Mouse (Mus musculus) forebrain, embryonic 16.5 days (tissue): ENCODE data around the gene Phxr2. TPM values are rescaled to one million over a fixed set of nuclear protein-coding genes. Genes with fewer than 3 reads are reported as not detected.
"Not testable (repeated sequence)": the region's sequence is repeated elsewhere in the genome, so short reads cannot be mapped to it uniquely, and the experiment has no call there.

ENCODE experiments used
- ATAC-seq: fragments of 200-750 bp; cut with Nextera tagmentation; 2 replicates; pipeline ENCODE4 v1.8.0; 2017; ENCODE audit warnings: mild to moderate bottlenecking, moderate library complexity
- H3K27ac ChIP-seq: fragments of 300-500 bp; sonication (generic); 2 replicates; pipeline ENCODE4 v1.5.1; 2014; ENCODE audit warnings: low read length, control low read depth
- H3K27me3 ChIP-seq: fragments of 300-500 bp; sonication (generic); replicated peaks from 2 replicates; pipeline ENCODE4 v1.6.1; 2014; ENCODE audit warnings: low read length; ENCODE audit not compliant: control insufficient read depth, insufficient read depth
- H3K36me3 ChIP-seq: fragments of 300-500 bp; sonication (generic); 2 replicates; pipeline ENCODE4 v1.6.1; 2014; ENCODE audit not compliant: control insufficient read depth, insufficient read depth
- H3K4me1 ChIP-seq: fragments of 300-500 bp; sonication (generic); replicated peaks from 2 replicates; pipeline ENCODE4 v1.6.1; 2014; ENCODE audit warnings: low read length; ENCODE audit not compliant: control insufficient read depth, insufficient read depth
- H3K4me2 ChIP-seq: fragments of 300-500 bp; sonication (generic); 2 replicates; pipeline ENCODE4 v1.6.1; 2014; ENCODE audit warnings: mild to moderate bottlenecking, low read length, control low read depth
- H3K4me3 ChIP-seq: fragments of 300-500 bp; sonication (generic); replicated peaks from 2 replicates; pipeline ENCODE4 v1.5.1; 2014; ENCODE audit warnings: mild to moderate bottlenecking, low read length, control low read depth
- H3K9ac ChIP-seq: fragments of 300-500 bp; sonication (generic); replicated peaks from 2 replicates; pipeline ENCODE4 v1.6.1; 2014; ENCODE audit warnings: low read depth, low read length, control low read depth
- H3K9me3 ChIP-seq: fragments of 300-500 bp; sonication (generic); 2 replicates; pipeline ENCODE4 v1.6.1; 2016; ENCODE audit warnings: low read length; ENCODE audit not compliant: control insufficient read depth
- WGBS: fragments of 180-500 bp; shearing (Covaris S2); extraction: QIAGEN DNeasy Blood & Tissue Kit; methylation state at CpG from one replicate; pipeline ENCODE4 v1.1.7; 2014; 5-methylcytosine and 5-hydroxymethylcytosine counted together
- polyA plus RNA-seq: library from polyadenylated mRNA; unstranded; fragments of >200 nt; fragmentation: Nextera tagmentation; extraction: Ambion mirVana; gene quantifications from 2 replicates; pipeline ENCODE4 v1.2.1, GENCODE M21; 2015

The Phxr2 gene
- polyA plus RNA-seq, 1 experiment from 2014 or later: 0.18 TPM

GRCm38 (mm10) chr10:99163002-99163401, 36.9 kb upstream of the Phxr2 start:
- WGBS: 69% methylated on average over 5 of the region's 5 CpGs
- no peak for ATAC-seq

GRCm38 (mm10) chr10:99161987-99162582, 36.0 kb upstream of the Phxr2 start:
- ATAC-seq: peak; percentile 45; the same call in 1 of the 2 replicates
- H3K9ac ChIP-seq: no peak overlapping the region
- H3K27me3 ChIP-seq: no peaks in the 10 kb centered on the region
- no peaks in the 10 kb centered on the region for H3K9me3 ChIP-seq
- H3K4me2 ChIP-seq: no peak overlapping the region
- no peak overlapping the region for H3K27ac ChIP-seq
- 34% methylated on average over 8 of the region's 8 CpGs for WGBS
- no peaks in the 10 kb centered on the region for H3K4me1 ChIP-seq
- H3K36me3 ChIP-seq: 0 out of 2 replicates have a peak, but pooled peaks cover 5% of the 10 kb centered on the region
- no peak overlapping the region for H3K4me3 ChIP-seq

More at GRCm38 (mm10) chr10:99163002-99163401, 36.9 kb upstream of the Phxr2 start:
- Histone ChIP-seq H3K4me2 (no peak overlapping the region), H3K36me3 (0 out of 2 replicates have a peak, but pooled peaks cover 5% of the 10 kb centered on the region), H3K27me3 (no peaks in the 10 kb centered on the region), H3K4me3 (no peak overlapping the region), H3K9ac (no peak overlapping the region), H3K27ac (no peak overlapping the region), H3K4me1 (no peaks in the 10 kb centered on the region), H3K9me3 (no peaks in the 10 kb centered on the region)

GRCm38 (mm10) chr10:99157697-99158096, 31.6 kb upstream of the Phxr2 start:
- H3K4me3 ChIP-seq, H3K4me1 ChIP-seq, H3K9me3 ChIP-seq, H3K27me3 ChIP-seq, H3K4me2 ChIP-seq, H3K9ac ChIP-seq, ATAC-seq, H3K27ac ChIP-seq: not testable (repeated sequence)
- WGBS: 93% methylated on average over 10 of the region's 10 CpGs
- H3K36me3 ChIP-seq: peaks cover 13% of the 10 kb centered on the region

- no peak for ATAC-seq
- WGBS: 92% methylated on average over 5 of the region's 5 CpGs
- no peaks in the 10 kb centered on the region for H3K4me1 ChIP-seq
Measured at GRCm38 (mm10) chr10:99156808-99157207, 30.7 kb upstream of the Phxr2 start.

GRCm38 (mm10) chr10:99154635-99155034, 28.5 kb upstream of the Phxr2 start:
- Histone ChIP-seq H3K27me3 (no peaks in the 10 kb centered on the region), H3K4me1 (no peaks in the 10 kb centered on the region), H3K27ac (no peak overlapping the region), H3K9me3 (no peaks in the 10 kb centered on the region), H3K4me2 (no peak overlapping the region), H3K36me3 (peaks cover 8% of the 10 kb centered on the region), H3K4me3 (no peak overlapping the region), H3K9ac (no peak overlapping the region)
- 84% methylated on average over 8 of the region's 8 CpGs for WGBS
- no peak for ATAC-seq

More at GRCm38 (mm10) chr10:99156808-99157207, 30.7 kb upstream of the Phxr2 start:
- Histone ChIP-seq H3K9ac (no peak overlapping the region), H3K4me2 (no peak overlapping the region), H3K9me3 (no peaks in the 10 kb centered on the region), H3K4me3 (no peak overlapping the region), H3K27ac (no peak overlapping the region), H3K36me3 (peaks cover 13% of the 10 kb centered on the region), H3K27me3 (no peaks in the 10 kb centered on the region)

- H3K27me3 ChIP-seq: no peaks in the 10 kb centered on the region
- H3K4me1 ChIP-seq: no peaks in the 10 kb centered on the region
- peaks cover 8% of the 10 kb centered on the region for H3K36me3 ChIP-seq
- no peaks in the 10 kb centered on the region for H3K9me3 ChIP-seq
- no peak overlapping the region for H3K4me2 ChIP-seq
- H3K27ac ChIP-seq: no peak overlapping the region
- 95% methylated on average over 6 of the region's 6 CpGs for WGBS
- H3K9ac ChIP-seq: no peak overlapping the region
- no peak for ATAC-seq
- no peak overlapping the region for H3K4me3 ChIP-seq
Measured at GRCm38 (mm10) chr10:99152063-99152462, 25.9 kb upstream of the Phxr2 start.

- Histone ChIP-seq H3K27me3 (no peaks in the 10 kb centered on the region), H3K4me3 (no peak overlapping the region), H3K27ac (no peak overlapping the region), H3K4me1 (no peaks in the 10 kb centered on the region), H3K9ac (no peak overlapping the region), H3K9me3 (no peaks in the 10 kb centered on the region), H3K36me3 (peaks cover 6% of the 10 kb centered on the region), H3K4me2 (no peak overlapping the region)
- 93% methylated on average over 1 of the region's 1 CpGs for WGBS
- ATAC-seq: no peak
Measured at GRCm38 (mm10) chr10:99151580-99151979, 25.5 kb upstream of the Phxr2 start.

GRCm38 (mm10) chr10:99150016-99150415, 23.9 kb upstream of the Phxr2 start:
- no peak overlapping the region for H3K4me3 ChIP-seq
- no peak overlapping the region for H3K4me2 ChIP-seq
- H3K9ac ChIP-seq: no peak overlapping the region
- H3K4me1 ChIP-seq: no peaks in the 10 kb centered on the region
- no peaks in the 10 kb centered on the region for H3K27me3 ChIP-seq
- no peak for ATAC-seq
- H3K27ac ChIP-seq: no peak overlapping the region
- no peaks in the 10 kb centered on the region for H3K9me3 ChIP-seq
- 92% methylated on average over 6 of the region's 6 CpGs for WGBS
- H3K36me3 ChIP-seq: peaks cover 4% of the 10 kb centered on the region

- no peak for ATAC-seq
- no peak overlapping the region for H3K4me2 ChIP-seq
- no peak overlapping the region for H3K9ac ChIP-seq
- H3K4me1 ChIP-seq: no peaks in the 10 kb centered on the region
- H3K27ac ChIP-seq: no peak overlapping the region
- no peaks in the 10 kb centered on the region for H3K27me3 ChIP-seq
- H3K4me3 ChIP-seq: no peak overlapping the region
- peaks cover 7% of the 10 kb centered on the region for H3K36me3 ChIP-seq
- 95% methylated on average over 8 of the region's 8 CpGs for WGBS
- H3K9me3 ChIP-seq: no peaks in the 10 kb centered on the region
Measured at GRCm38 (mm10) chr10:99146596-99146995, 20.5 kb upstream of the Phxr2 start.

GRCm38 (mm10) chr10:99145611-99146010, 19.5 kb upstream of the Phxr2 start:
- WGBS: 88% methylated on average over 8 of the region's 8 CpGs
- peaks cover 7% of the 10 kb centered on the region for H3K36me3 ChIP-seq
- H3K9ac ChIP-seq: no peak overlapping the region
- H3K4me1 ChIP-seq: no peaks in the 10 kb centered on the region
- H3K4me3 ChIP-seq: no peak overlapping the region
- H3K9me3 ChIP-seq: no peaks in the 10 kb centered on the region
- H3K4me2 ChIP-seq: no peak overlapping the region
- H3K27ac ChIP-seq: no peak overlapping the region
- no peaks in the 10 kb centered on the region for H3K27me3 ChIP-seq
- no peak for ATAC-seq
